Mouse (Mus musculus): ENCODE measurements around the gene Plekhh1.

Gene Plekhh1

DNA sequence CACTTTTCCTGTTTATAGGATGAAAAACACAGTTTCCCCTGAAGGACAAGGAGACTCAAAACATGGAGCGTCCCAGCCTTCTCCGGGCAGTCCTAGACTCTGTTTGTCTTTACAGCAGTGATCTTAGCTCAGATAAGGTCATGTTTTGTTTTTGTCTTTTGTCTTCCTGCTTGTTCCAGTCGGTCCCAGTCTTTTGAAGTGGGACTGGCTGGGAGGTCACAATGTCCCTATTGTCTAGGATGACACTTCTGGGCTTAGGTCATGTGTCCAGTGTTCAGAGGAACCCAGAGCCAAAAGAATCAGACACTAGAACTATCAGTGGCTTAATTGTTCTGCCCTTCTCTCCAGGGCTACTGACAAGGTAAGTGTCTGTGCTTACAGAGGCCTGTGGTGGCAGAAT, 6.4 kb downstream of the Plekhh1 start:
- DNase-seq, result no peak

DNA sequence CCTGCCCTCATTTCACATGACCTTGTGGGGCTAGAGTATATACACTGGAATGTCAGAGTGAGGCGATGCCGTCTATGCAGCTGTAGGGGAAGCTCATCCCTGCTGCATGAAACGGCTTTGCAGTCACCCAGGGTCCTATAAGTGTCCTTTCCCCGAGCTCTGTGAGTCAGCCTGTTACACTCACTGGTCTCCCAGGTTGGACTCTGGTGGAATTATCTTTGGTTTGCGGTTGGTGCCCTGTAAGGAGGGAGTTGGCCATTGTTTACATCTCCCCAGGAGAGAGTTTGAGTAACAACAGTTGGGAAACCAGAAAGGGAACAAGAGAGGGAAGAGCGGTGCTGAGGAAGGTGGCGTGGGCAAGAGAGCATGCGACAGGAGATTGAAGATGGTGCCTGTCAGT, 10.7 kb downstream of the Plekhh1 start:
- no peak for DNase-seq

DNA sequence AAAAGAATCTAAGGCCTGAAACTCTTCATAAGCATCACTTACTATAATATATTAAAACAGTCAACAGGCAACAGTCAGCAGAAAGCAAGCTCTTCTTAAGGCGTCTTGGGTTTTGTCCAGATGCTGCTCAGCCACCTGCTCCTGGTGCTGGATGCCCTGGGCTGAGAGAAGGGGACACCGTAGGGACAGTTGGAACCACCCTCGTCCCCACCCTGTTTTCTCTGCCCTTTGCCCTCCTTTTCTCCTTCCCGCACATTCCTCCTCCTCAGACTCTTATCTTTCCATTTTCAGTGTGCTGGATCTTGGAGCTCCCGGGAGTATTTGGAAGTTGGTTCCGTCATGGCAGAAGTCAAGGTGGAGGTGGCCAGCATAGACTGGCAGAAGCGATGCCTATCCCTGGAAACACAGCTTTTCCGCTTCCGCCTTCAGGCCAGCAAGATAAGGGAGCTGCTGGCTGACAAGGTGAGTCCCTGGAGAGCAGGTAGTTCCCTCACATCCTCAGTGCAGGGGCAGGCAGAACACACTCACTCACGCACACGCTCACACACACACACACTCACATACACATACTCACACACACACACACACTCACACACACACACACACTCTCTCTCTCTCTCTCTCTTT, 11.4 kb downstream of the Plekhh1 start:
- DNase-seq, result no peak

DNA sequence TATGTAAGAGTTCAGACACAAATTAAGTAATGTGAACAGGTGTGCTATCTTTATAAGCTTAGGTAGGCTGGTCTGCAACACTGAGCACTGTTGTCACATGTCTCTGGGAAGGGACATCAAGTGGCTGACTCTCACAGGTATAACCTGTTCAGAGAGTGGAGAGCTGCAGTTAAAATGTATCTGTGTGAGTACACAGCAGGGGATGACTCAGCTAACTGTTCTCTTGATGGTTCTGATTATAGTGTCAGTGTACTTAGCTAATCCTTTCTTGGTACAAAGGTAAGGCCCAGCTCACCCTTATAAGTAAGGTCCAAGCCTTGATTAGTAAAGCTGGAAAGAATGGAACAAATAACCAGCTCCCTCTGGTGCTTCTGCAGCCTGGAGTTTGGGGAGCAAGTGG, 12.5 kb downstream of the Plekhh1 start:
- DNase-seq, result no peak

- DNase-seq, result no peak
These were observed 15.7 kb downstream of the Plekhh1 start for GRCm38 (mm10) chr12:79044668-79045067.

DNA sequence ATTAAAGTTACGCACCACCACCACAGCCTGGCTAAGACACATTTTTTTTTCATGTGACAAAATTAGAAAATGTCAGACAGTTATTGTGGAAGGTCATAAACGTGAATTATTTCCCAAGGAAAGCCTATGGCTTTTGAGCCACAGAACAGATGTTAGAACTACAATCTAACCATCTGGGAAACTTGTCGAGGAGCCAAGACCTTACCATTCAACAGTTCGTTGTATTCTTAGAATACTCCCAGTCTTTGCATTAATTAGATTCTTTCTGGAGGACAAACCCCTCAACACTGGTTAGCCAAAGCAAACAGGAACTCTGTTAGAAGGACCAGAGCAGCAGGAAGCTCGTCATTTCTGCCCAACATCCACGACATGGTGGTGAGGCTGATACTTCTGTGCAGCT, 17.2 kb downstream of the Plekhh1 start:
- DNase-seq, result no peak

DNA sequence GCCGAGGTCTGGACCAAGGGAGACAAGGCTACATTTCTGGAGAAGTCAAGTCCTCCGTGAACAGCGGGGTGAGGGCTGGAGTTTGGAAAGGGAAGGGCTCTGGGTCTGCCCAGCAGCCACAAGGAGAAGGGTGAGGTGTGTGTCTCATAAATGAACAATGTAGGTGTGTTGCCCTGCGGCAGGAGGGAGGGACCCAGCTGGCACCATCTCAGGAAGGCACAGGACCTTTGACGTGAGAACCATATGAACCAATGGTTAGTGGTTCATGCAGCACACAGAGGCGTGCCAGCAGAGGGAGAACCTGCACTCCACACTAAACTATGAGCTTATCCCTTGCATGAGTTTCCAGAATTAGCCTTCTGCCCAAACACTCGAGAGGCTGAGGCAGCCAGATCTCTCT, 18.2 kb downstream of the Plekhh1 start:
- DNase-seq, result no peak

- DNase-seq, result no peak
These were observed 19.9 kb downstream of the Plekhh1 start for GRCm38 (mm10) chr12:79048898-79049297.

DNA sequence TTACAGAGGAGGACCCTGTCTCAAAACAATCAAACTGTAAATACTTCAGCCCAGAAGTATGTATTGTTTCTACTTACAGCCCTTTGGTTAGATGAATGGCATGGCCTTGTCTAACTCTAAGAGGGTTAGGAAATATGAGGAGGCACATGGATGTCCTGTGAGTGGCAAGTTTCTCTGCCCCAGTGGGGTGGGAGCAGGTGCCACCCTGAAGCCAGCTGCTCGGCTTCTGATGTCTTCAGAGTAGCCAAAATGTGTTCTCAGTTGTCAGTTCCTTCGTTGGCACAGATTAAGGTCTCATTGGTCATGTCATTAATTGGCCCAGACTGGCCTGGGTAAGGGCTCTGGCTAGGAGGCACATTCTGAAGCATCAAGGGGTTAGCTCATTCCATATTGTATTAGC, 20.8 kb downstream of the Plekhh1 start:
- no peak for DNase-seq

- peak in 1 of 2 experiments; percentile 21 for DNase-seq
These were observed 21.7 kb downstream of the Plekhh1 start for GRCm38 (mm10) chr12:79050545-79051212.

DNA sequence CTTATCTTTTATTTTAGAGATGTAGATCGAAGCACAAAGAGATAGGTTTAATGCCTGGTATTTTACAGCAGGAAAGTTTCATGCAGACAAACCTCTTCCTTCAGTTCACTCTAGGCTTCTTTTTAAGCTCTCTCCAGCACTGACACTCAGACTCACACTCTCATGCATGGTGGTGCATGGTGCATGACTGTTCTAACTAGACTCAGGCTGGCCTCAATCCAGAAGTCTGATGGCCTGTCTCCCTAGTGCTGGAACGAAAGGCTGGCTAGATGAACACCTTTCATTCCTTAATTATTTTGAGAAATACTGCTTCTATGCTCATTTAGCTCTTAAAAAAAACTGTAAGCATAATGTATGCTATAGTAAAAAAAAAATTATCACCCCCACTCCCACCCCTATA, 23.1 kb downstream of the Plekhh1 start:
- peak; percentile 34 for DNase-seq

- DNase-seq, result no peak
These were observed 26.3 kb downstream of the Plekhh1 start for GRCm38 (mm10) chr12:79055276-79055675.

DNA sequence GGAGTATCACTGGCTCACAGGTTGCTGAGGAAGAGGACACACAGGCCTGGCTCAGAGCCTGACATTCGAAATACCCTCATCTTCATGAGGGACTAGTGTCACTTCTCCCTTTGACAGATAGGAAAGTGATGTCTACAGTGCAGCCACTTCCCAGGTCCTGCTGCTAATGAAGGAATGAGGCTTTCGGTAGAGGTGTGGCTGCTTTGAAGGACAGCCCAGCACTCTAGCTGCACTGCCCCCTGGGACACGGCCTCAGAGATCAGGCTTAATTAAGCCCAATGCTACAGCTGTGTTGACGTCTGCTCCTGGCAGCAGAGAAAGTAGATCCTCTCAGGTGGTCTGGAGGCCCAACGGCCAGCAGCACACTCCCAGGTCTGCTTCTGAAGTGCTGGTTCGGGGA, 30.6 kb downstream of the Plekhh1 start:
- no peak for DNase-seq

- DNase-seq, result no peak
These were observed 31.2 kb downstream of the Plekhh1 start for GRCm38 (mm10) chr12:79060134-79060533.

GRCm38 (mm10) chr12:79060766-79061652, 32.0 kb downstream of the Plekhh1 start:
- no peak for DNase-seq

DNA sequence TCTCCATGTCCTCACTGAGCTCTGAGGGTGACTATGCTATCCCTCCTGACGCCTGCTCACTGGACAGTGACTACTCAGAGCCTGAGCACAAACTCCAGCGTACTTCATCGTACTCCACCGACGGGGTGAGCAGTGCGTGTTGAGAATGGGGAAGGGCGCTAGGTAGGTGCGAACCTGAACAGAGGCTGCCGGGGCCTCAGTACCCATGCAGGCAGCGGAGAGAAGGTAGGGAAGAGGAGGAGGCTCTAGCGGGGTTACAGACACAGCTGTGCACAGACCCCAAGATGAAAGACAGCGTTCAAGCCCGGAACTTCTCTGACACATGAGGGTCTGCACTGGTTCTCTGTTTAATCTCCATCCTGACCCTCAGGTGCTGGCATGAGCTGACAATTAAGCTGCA, 35.5 kb downstream of the Plekhh1 start:
- DNase-seq, result no peak

DNA sequence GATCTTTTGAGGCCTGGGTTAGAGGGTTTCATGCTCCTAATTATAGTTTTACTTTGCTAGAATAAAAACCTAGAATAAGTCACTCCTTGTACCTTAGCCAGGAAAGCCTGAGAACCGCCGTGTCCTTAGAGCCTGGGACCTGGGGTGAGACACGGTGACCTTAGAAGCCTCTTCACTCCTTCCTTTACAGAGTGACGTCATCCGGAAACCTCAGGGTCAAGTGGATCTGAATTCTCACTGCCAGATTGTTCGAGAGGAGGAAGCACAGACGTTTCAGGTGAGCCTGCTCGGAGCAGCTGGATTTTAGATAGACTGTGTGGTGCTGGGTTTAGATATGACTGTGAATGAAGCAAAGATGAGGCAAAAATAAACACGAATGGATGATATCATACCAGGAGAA, 37.5 kb downstream of the Plekhh1 start:
- peak in 1 of 2 experiments; percentile 19 for DNase-seq

- peak; percentile 65 to 82 for DNase-seq
These were observed 38.6 kb downstream of the Plekhh1 start for GRCm38 (mm10) chr12:79067526-79067925.

DNA sequence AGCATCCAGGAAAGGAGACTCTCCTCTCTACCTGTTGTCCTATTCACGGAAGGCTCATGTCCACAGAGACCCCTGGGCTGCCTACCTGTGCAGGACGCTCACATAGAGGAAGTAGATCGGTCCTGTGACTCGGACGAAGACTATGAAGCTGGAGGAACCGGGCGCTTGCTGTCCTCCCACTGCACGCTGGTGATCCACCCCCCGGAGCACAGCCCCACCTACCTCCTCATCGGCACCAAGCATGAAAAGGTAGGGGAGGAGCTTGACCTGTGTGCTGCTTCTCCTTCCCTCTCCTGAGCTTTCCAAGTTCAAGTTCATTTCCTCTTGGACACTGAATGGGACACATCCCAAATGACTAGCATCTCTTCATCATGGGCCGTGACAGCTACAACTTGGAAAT, 39.3 kb downstream of the Plekhh1 start:
- peak; percentile 74 to 79 for DNase-seq

- peak; percentile 66 to 82 for DNase-seq
These were observed 40.2 kb downstream of the Plekhh1 start for GRCm38 (mm10) chr12:79069187-79069608.

DNA sequence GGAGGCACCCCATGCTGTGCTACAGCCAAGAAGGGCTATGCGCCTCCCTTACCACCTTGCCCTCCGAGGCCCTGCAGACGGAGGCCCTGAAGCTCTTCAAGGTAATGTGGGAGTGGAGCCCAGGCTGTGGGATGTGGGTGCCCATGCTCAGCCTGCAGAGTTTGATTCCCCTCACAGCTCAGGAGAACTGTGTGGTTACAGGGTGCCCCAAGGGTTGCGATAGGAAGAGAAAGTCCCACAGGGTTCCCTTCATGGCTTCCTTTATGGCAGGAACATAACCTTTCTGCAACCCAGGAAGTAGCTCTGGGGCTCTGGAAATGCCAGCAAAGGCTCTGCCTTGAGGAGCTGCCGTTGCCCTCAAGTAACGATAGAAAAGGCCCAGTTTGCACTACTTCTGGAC, 41.0 kb downstream of the Plekhh1 start:
- no peak for DNase-seq

DNA sequence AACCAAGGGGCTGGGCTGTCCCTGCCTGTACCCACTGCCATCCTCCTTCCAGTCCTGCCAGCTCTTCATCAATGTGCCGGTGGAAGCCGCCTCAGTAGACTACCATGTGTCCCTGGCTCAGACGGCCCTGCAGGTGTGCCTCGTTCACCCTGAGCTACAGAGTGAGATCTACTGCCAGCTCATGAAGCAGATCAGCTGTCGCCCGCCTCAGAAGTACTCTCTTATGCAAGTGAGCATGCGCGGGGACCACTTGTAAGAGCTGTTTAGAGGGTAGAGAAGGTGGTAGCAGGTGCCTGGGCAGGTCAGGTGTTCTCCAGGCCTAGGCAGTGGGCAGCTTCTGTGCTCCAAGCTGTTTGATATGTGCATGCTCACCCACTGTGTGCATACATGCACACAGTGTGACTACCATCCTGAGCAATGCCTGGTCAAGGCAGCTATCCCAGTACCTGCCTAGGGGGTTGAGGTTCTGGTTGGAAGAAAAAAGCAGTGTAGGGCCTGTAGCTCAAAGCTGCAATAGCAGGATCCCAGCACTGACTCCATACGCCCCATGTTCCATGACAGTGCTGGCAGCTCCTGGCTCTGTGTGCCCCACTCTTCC, 41.9 kb downstream of the Plekhh1 start:
- no peak for DNase-seq

DNA sequence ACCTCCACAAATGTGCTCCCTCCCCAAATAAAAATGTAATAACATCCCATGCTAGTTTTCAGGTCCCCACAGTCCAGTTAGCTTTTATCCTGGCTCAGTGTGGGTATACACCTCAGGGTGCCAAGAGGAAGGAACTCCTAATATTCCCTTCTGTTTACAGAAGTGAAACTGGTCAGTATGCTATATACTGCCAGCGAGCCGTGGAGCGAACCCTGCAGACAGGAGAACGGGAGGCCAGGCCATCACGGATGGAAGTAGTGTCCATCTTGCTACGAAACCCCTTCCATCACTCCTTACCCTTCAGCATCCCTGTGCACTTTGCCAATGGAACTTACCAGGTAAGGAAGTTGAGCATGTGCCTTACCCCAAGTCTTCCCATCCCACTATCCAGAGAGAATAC, 43.6 kb downstream of the Plekhh1 start:
- no peak for DNase-seq

All from kidney, adult 8-10 months (tissue).